Mouse (Mus musculus): Measurements from ENCODE around the gene Aff4.

GRCm38 (mm10) chr11:53345738-53346137 lies 4.9 kb upstream of the Aff4 start:
- no peak for TF ChIP-seq CTCF (conservative IDR thresholded peaks at IDR 0.05; ENCODE audit: insufficient read depth, insufficient read length, low read depth, low read length)
- no peak for TF ChIP-seq POLR2A (IDR thresholded peaks at IDR 0.05; ENCODE audit: low read depth, low read length)

All from kidney, adult 2 months (tissue).